Mouse (Mus musculus) heart, postnatal 4 days (tissue): Measurements from ENCODE around the gene Litaf. TPM values are rescaled to one million over a fixed set of nuclear protein-coding genes. Genes with fewer than 3 reads are reported as not detected.
A peak's percentile ranks its signal among the peaks of the same experiment; 100 is the strongest.

Experiments used
- DNase-seq: peaks from one replicate; pipeline ENCODE4 v3.0.0; 2021
- total RNA-seq, 2 experiments: library from RNA; stranded (reverse); gene quantifications; 2 replicates each; pipeline ENCODE4 v1.2.3; 2021

The Litaf gene
- total RNA-seq, 2 experiments from 2014 or later: 50.0 to 60.4 TPM

DNA sequence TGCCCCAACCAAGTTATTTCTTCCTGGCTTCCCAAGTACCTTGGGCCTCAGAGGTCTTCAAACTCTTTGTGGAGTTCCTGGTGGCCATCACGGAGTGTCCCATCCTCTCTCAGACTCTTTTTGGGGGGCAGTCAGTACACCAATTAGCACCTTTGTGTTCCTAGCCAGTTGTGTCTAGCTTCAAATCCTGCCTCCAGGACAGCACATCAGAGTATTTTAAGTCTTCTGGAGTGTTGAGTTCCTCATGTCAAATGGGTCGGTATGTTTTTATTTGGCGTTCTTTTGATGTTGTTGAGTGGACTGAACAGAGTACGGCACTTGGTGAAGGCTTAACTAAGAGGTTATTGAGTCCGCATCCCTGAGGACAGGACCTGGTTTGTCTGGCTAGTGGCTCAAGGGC lies 526 bp downstream of the Litaf start:
- DNase-seq: no peak

DNA sequence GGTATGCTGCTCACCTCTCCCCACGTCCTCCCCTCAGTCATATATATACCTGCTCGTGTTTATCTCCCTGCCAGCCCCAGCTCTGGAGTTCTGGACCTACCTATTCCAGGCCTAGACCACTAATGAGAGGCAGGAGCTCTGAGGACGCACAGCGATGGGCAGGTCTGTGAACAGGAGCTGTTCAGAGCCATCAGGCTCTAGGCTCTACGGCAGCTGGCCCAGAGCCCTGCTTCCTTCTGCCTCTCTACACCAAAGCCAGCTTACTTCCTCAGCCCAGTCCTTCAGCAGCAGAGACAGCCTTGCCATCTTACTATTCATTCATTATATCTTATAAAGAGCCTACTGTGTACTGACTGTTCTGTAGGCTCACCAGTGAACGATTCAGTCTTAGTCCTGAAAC lies 1.2 kb downstream of the Litaf start:
- DNase-seq: no peak

DNA sequence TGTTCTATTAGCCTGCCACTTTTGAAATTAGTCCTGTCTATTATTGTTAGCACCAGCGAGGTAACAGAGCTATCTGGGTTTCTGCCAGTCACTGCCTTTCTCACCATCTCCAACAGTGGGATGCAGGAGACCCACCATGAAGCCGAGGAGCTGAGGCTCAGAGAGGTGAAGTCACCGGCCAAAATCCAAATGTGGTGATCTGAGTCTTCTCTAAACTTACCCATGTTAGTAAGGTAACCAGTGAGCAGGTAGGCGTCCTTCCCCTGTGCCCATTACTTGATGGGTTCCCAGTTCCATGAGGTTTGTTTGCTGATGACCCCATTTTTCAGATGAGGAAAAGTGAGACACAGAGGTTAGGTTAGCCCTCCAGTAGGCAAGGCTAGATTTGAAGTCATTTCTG lies 1.6 kb downstream of the Litaf start:
- DNase-seq: no peak

DNA sequence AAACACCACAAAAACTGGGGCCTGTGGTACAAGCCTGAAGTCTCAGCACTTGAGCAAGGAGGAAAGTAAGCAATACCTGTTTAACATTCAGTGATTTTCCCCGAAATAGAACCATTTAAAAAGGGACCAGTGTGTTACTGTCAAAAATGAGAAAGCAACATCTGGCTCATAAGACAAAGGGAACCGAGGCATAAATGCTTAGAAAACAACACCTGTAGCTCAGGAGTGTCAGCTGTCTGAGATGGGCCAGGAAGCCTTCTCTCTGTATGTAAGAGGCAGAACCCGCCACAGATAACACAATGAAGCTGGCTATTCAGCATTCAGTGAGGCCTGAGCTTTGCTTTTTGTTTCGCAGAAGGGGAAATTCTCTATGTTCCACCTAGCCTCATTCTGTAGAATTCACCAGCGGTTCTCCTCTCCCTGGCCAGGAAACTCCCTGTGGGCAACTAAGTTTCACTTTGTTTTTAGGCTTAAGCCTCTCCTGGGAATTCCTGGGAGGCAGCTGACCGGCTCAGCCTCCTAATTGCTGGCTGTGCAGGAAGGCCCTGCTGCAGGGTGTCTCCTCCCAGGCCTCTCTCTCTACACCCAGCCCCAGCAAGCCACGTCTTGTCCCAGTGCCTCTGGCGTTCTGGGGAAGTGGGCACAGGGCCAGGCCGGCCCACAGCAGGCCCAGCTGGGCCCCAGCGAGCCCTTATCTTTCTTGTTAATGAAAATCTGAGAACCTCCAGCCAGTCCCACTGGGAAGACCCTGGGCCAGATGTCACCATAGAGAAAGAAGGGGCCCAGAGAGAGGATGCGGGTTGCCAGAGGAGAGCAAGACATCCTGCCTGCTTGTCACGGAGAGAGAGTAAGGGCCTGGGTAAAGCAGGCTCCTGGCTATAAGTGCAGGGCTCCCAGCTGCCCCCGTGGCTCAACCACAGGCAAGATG lies 2.9 kb downstream of the Litaf start:
- peak; percentile 91 for DNase-seq

DNA sequence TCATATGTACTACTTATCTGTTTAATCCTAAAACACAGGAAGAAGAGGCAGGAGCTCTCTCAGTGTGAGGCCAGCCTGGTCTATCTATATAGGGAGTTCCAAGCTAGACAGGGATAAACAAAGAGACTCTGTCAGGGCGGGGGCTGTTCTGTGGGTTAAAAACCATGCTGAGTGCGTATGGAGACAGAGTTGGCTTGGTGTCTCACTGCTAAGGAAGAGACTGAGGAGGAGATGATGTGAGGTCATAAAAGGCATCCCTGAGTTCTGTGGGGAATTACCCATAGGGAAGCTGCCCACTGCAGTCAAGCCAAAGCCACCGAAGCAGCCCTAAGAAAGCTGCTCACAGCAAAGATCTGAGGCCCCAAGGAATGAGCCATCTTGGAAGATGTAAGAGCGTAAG lies 5.3 kb downstream of the Litaf start, which contains the start of gene Snn:
Gene Snn (plus strand): TSS at position 301 of the 400 bp plus-strand sequence.
- DNase-seq: no peak

DNA sequence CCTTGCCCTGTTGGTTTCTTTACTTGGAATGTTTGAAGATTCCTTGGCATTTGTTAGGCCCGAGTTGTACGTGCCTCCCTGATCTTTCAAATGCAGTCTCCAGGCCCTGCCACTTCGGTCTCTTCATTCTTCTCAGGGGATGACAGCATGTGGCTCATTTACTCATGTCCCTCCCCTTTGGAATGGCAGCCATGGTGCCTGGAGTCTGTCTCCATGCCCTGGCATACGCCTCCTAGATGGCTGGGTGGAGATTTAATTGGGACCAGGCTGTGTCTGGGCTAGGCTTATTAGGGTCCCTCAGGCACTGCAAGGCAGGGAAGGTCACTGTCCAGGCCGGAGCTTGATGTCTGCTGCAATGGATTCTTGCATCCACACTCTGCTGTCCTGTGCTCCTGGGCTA lies 10.0 kb downstream of the Litaf start:
- no peak for DNase-seq

DNA sequence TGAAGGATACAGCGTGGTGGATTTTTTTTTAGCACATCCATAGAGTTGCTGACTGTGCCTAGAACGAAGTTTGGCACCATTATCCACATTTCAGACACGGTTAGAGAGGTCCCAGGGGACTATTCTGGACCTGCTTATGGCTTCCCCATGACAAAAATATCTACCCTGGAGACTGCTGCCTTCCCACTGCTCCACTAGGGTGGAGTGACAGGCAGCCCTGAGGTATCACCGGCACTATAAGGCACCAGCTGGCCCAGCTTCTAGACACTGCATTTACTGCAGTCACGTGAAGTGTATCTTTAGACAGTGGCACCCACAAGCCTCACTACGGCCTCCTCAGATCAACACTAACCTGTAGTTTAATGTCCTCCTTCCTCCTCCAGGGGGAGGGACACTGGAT lies 11.1 kb downstream of the Litaf start:
- DNase-seq: no peak

DNA sequence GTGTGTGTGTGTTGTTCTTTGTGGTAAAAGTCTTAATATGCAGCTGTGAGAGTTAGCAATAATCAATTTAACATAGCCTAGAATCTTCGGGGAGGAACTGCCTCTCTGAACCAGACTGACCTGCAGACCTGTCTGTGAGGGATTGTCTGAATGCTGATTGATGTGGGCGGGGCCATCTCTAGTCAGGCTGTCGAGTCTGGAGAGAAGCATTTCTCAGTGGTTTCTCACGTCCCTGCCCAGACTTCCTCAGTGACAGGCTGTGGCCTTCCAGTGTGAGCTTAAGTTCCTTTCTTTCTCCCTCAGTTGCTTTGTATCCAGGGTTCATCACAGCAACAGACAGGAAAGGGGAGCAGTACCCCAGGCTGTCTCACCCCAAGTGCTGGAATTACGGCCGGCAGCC lies 11.5 kb downstream of the Litaf start:
- no peak for DNase-seq

DNA sequence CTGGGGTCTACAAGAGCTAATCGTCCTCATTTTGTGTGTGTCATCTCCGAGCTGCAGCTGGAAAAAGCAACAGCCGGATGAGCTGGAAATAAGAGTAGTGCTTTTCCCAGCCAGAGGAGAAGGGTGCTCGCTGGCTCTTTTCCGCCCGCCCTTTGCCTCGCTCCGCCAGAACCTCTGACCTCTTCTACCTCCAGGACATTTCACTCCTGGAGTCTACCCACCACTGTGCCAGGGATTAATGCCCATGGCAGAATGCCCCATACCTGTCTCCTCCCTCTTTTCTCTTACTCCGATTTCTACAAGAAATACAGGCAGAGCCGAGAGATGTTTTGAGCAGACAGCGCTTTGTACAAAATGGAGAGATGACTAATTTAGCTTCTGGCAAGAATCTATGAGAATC lies 14.8 kb downstream of the Litaf start:
- no peak for DNase-seq

DNA sequence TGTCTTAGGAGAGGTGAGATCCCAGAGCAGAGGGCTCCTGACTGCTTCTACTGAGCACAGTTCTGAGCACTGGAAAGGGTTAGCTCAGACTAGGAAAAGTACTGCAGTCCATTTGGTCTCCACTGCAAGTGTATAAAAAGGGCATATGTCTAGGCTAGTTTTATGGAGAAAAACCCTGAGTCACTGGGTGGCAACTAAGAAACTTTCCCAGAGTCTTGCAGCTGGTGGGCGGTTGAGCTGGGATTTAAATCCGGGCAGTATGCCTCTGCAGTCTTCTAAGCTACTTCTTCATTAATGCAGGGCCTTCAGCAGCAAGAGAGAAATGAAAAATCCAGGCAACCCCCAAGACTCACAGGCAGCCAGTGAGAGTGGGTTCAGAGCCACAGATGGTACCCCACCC lies 15.7 kb downstream of the Litaf start:
- DNase-seq: no peak

DNA sequence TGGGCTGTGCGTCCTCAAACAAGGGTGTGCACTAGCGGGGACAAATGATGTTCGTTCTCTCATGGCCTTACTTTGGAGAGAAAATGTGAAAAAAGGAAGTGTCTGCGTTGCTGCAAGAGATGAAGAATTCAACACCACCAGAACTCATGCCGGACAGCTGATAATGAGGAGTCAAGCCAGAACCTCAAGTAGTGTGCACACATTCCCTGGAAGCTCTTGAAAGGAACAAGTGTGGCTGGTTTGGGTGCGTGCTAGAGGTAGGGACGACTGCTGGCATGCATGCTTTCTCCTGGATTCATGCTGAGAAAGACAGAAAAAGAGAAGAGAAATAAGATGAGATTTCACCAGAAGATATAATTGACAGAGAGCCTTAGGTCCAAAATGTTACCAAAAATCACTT lies 18.8 kb downstream of the Litaf start:
- DNase-seq: no peak

DNA sequence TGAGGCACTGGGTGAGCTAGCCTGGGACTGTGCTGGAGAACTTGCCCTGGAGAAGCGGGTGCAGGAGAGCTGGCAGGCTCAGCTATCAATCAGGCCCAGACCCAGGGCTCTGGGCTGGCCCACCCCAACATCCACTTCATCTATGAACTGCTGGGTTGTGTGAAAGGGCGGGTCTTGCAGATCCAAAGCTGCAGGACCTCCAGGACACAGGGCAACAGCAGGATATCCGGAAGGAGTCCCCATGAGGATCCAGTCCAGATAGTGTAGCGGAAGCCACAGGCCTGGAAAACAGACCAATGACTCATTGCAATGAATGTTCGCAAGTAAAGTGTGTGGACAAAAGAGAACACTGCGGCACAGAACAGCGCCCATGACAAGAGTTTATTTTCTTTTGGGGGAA lies 19.5 kb downstream of the Litaf start:
- peak; percentile 65 for DNase-seq

DNA sequence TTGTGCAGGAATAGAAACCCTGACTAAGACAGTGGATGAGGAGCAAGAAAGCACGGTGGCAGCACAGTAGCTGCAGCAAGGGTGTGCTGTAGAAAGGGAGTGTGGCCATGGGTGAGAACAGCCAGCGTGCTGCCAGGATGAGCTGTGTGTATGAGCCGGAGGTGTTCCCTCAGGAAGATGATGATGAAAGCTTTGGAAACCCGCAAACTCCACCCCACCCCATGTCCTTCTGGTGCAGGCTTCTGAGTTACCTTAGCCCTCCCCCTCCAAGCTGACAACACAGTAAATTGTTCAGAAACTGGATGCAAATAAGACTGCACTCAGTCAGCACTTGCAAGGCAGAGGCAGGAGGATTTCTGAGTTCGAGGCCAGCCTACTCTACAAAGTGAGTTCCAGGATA lies 22.7 kb downstream of the Litaf start:
- no peak for DNase-seq

DNA sequence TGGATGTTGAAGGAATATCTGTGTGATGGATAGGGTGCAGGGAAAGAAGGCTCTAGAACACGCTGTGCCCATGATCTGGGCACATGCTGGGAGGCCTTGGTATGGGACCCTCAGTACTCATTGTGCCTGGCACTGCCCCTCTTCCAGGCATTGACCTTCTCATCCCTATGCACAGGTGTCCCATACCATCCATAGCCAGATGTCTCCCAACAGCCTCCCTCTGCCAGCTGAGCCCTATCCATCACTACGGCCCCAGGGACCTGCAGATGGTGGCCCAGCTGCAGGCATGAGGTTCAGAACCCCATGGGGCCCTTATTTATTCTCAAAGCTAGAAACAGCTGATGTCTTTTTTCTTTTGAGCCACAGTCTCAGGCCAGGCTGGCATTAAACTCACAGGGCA lies 25.4 kb downstream of the Litaf start:
- DNase-seq: no peak

DNA sequence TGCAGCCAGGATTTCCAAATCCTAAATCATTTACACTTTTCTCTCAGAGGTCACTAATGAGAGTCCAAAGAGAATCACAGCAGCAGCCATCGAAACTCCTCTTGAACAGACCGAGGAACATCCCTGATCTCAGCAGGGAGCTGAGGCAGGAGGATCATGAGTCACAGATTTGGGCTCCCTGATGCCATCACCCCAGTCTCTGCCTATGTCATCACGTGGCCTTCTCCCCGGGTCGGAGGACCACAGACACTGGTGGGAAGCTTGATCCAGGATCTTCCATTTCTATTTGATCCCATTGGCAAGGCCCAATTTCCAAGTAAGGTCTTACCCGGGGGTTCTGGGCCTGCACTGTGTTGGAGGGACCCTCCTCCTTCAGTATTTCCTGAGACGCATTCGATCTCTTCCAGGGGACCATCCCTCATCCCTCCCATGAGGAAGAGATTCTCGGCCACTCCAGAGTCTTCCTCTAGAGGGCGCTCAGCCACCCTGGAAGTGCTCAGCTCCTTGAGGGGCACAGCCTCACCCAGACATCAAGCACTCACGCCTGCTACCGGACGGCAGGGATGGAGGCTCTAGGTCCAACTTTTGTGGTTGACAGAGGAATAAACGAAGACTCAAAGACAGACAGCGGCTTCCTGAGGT lies 30.0 kb downstream of the Litaf start:
- DNase-seq: peak; percentile 89

DNA sequence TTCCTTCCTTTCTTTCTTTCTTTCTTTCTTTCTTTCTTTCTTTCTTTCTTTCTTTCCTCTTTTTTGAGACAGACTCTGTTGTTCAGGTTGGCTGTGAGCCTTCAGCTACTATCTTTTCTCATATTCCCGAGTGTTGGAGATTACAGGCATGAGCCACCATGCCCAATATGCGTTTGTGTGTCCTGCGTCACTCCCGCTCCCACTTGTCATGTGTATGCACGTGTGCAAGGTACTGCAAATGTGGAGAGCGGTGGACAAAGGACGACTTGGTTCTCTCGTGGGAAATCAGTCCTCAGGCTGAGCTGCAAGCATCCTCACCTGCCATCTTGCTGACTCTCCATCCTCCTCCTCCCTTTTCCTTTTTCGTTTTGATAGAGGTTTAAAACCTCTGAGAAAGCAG lies 30.7 kb downstream of the Litaf start:
- DNase-seq: no peak

DNA sequence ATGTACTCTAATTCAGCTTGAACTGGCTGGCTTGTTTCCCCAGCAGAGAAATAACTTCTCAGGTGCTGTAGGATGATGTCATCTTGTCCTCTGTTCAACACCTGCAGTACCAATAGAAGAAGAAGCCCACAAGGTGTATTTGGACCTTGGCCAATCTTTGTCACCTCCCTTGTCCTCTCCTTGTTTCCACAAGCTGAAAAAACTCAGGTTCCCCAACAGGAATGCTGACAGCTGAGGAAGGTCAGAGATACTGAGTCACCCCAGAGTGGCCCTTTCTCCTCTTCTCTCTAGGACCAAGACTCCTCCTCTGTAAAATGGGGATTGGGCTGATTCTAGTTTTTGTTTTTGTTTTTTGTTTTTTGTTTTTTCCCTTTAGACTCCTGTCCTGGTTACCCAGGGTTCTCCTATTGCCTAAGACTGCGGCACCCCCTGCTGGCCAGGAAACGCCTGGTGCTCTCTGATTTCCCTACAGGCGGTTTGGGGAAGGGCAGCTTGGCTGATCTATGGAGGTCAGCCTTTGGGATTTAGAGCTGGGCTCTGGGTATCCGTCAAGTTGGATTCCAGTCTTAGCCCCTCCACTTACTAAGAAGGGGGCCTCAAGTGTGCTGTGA lies 31.7 kb downstream of the Litaf start:
- peak; percentile 93 for DNase-seq

DNA sequence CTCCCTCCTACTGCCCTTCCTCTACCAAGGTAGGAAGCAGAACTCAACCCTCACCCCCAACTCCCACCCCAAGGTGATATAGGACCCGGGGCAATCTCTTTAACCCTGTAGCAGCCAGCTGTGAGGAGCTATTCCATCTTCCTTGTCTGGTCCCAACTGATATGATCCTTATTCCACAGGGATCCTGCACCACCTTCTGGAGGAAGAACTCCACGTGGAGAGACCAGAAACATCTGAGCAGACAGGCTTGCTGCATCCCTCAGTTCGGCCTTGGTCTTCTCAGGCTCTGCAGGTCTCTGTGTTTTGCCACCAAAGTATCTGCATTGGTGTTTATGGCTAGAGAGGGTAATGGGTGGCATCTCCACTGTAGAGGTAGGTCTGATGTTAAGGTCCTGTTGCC lies 34.6 kb downstream of the Litaf start:
- no peak for DNase-seq

DNA sequence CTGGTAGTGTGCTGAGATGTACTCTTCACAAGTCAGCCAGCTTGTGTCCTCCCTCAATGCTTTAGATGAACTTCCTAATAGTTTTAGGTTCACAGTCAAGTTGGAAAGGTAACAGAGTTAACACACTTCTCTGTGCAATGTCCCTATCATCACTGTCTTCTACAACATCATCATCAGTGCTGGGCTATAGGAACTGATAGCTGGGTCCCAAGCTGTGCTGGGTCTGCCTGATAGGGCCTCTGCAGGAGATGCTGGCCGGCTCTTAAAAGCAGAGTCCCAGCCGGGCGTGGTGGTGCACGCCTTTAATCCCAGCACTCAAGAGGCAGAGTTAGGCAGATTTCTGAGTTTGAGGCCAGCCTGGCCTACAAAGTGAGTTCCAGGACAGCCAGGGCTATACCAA lies 35.1 kb downstream of the Litaf start:
- DNase-seq: no peak

DNA sequence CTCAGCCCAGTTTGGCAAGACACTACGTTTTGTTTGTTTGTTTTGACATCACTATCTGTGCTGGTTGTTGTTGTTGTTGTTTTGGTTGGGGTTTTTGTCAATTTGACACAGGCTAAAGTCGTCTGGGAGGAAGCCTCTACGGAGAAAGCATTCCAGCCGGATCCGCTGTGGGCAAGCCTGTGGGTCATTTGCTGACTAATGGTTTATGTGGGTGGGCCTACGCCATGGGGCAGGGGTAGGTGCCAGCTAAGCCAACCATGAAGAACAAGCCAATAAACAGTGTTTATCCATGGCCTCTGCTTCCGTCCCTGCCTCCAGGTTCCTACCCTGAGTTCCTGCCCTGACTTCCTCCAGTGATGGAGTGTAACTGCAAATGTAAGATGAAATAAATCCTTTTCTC lies 37.8 kb downstream of the Litaf start:
- DNase-seq: no peak

DNA sequence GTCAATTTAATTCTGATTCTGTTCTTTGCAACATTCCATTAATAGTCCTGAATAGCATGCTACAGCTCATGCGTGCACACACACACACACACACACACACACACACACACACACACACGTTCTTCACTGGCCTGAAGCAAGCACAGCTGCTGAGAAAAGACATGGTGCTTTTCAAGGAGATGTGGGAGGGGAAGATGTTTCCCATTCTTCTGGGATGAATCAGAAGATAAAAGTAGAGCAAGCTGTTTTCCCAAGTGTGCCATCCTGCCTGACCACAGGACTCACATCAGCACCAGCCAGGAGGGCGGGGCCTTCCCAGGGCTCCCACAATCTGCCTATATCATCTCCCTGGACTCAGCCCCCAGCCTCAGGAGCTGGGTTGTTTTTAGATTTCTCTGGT lies 41.1 kb downstream of the Litaf start:
- no peak for DNase-seq

DNA sequence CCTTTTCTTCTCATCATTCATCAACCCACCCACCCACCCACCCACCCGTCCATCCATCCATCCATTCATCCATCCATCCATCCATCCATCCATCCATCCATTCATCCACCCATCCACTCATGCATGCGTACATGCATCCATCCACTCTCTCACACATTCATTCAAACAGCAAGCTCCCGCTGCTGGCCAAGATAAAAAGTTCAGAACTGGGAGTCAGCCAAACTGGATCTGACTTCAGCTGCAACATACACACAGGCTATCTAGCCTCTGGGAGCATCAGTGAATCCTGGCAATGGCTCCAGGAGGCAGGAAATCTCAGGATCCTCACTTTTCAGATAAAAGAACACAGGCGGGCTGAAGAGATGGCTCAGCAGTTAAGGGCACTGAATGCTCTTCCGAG lies 42.3 kb downstream of the Litaf start:
- DNase-seq: no peak

DNA sequence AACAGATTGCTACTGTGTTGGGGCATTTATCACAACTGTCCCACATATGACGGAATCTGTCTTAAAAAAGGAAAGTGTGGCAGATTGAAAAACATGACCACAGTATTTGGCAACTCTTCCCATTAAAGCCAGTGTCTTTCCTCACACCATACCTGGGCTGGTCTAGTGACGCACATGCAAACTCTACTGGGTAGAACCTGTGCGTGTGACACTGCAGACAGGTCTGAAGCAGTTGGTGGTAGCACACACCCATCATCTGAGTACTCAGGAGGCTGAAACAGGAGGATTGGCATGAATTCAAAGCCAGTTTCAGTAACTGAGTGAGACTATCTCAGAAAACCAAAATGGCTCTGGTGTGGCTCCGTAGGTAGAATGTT lies 43.9 kb downstream of the Litaf start:
- no peak for DNase-seq
